Mouse (Mus musculus): ENCODE data around the gene Cenpj. TPM values are rescaled to one million over a fixed set of nuclear protein-coding genes. Genes with fewer than 3 reads are reported as not detected.

The Cenpj gene
- total and polyA plus RNA-seq, 2 experiments from 2014 or later, result 4.4 to 5.3 TPM

DNA sequence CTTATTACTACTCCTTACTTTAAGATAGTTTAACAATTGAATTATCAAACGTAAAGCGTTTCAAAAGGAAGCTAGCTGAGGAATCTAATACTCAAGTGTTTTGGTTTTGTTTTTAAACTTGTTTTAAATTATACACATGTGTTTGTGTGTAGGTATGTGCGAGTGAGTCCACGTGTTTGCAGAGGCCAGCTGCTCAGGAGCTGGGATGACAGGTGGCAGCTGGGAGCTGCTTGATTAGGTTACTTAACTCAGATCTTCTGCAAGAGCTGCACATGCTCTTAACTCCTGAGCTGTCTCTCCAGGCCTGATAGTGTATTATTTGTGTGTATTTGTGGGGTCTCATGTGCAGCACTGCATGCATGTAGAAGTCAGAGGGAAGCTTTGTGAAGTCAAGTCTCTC lies 72.8 kb downstream of the Cenpj start:
- Histone ChIP-seq H3K27me3 (ENCODE audit: insufficient read depth, low read length) (no peaks in the 10 kb centered on the region), H3K9me3 (ENCODE audit: low read length) (no peaks in the 10 kb centered on the region), H3K4me2 (ENCODE audit: low read depth) (no peak overlapping the region), H3K4me3 (ENCODE audit: low read depth, low read length) (no peak overlapping the region), H3K36me3 (ENCODE audit: insufficient read depth) (no peaks in the 10 kb centered on the region), H3K9ac (no peak overlapping the region), H3K4me1 (ENCODE audit: insufficient read depth) (no peaks in the 10 kb centered on the region), H3K27ac (ENCODE audit: low read depth, low read length) (no peak overlapping the region)
- ATAC-seq (no peak), DNase-seq (no peak)
- TF ChIP-seq CTCF (IDR thresholded peaks at IDR 0.05; ENCODE audit: low read depth), result no peak
- 84% methylated on average over 4 of the region's 4 CpGs for WGBS

DNA sequence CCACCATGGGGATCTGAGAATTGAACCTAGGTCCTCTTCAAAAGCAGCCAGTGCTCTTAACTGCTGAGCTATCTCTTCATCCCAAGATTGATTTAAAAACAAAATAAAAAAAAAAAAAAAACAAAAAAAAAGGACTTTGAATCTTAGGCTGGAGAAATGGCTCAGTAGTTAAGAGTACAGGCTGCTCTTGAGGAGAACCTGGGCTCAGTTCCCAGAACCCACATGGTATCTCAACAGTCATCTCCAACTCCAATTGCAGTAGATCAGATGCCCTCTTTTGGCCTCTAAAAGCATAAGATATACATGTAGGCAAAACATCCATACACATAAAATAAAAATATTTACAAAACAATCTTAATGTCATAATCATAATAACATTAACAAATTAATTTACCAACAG lies 85.4 kb downstream of the Cenpj start:
- Histone ChIP-seq H3K4me2 (ENCODE audit: low read depth) (no peak overlapping the region), H3K27ac (ENCODE audit: low read depth, low read length) (no peak overlapping the region), H3K4me3 (ENCODE audit: low read depth, low read length) (no peak overlapping the region), H3K4me1 (ENCODE audit: insufficient read depth) (no peaks in the 10 kb centered on the region), H3K9me3 (ENCODE audit: low read length) (no peaks in the 10 kb centered on the region), H3K9ac (no peak overlapping the region), H3K27me3 (ENCODE audit: insufficient read depth, low read length) (no peaks in the 10 kb centered on the region), H3K36me3 (ENCODE audit: insufficient read depth) (no peaks in the 10 kb centered on the region)
- no peak for TF ChIP-seq CTCF (IDR thresholded peaks at IDR 0.05; ENCODE audit: low read depth)
- ATAC-seq (no peak), DNase-seq (no peak)

Other genes with a start within 250 kb of the Cenpj start
- 0.08 and 0.86 TPM in 2 replicates for gene Atp12a, start 210.4 kb downstream of the Cenpj start, total RNA-seq (2014; rRNA removed)
- 0.05 and 0.38 TPM in 2 replicates for gene Atp12a, start 210.4 kb downstream of the Cenpj start, polyA plus RNA-seq (2015; fragmentation: Nextera tagmentation; extraction: Ambion mirVana)
- gene Rnf17, start 172.8 kb downstream of the Cenpj start, total RNA-seq (2014; rRNA removed), result 0.54 and 3.4 TPM in 2 replicates
- gene Rnf17, start 172.8 kb downstream of the Cenpj start, polyA plus RNA-seq (2015; fragmentation: Nextera tagmentation; extraction: Ambion mirVana), result 0.53 and 0.97 TPM in 2 replicates
- gene Parp4, start 194 bp upstream of the Cenpj start, total RNA-seq (2014; rRNA removed), result 0.77 and 1.3 TPM in 2 replicates
- gene Parp4, start 194 bp upstream of the Cenpj start, polyA plus RNA-seq (2015; fragmentation: Nextera tagmentation; extraction: Ambion mirVana), result 0.60 and 0.80 TPM in 2 replicates
- gene Mphosph8, start 92.8 kb upstream of the Cenpj start, total RNA-seq (2014; rRNA removed), result 18.2 and 19.2 TPM in 2 replicates
- gene Mphosph8, start 92.8 kb upstream of the Cenpj start, polyA plus RNA-seq (2015; fragmentation: Nextera tagmentation; extraction: Ambion mirVana), result 27.1 and 30.8 TPM in 2 replicates
- gene Pspc1, start 202.9 kb upstream of the Cenpj start, total RNA-seq (2014; rRNA removed), result 56.6 and 59.6 TPM in 2 replicates
- gene Pspc1, start 202.9 kb upstream of the Cenpj start, polyA plus RNA-seq (2015; fragmentation: Nextera tagmentation; extraction: Ambion mirVana), result 33.1 and 39.1 TPM in 2 replicates
- gene Zmym5, start 236.3 kb upstream of the Cenpj start, total RNA-seq (2014; rRNA removed), result 20.8 and 23.6 TPM in 2 replicates
- 17.0 and 27.2 TPM in 2 replicates for gene Zmym5, start 236.3 kb upstream of the Cenpj start, polyA plus RNA-seq (2015; fragmentation: Nextera tagmentation; extraction: Ambion mirVana)